Mouse (Mus musculus) mouse trophoblast stem cell (cell line): ENCODE data around the gene Asna1.

ENCODE experiments used
- in situ Hi-C, 2 experiments: fragments of 300-500 bp; cut with MseI, MboI; formaldehyde crosslinking; loops; 2 replicates in 1 of 2; 3 replicates in 1 of 2; pipeline ENCODE4 v1.15.1; 2025

Asna1 gene

GRCm38 (mm10) chr8:85035165-85035727 is 10.2 kb upstream of the Asna1 start:
- in situ Hi-C loops, result no loop called here

GRCm38 (mm10) chr8:85034764-85035163 is 9.7 kb upstream of the Asna1 start:
- in situ Hi-C loops, result no loop called here

GRCm38 (mm10) chr8:85033867-85034266 is 8.8 kb upstream of the Asna1 start:
- in situ Hi-C loops, result no loop called here

GRCm38 (mm10) chr8:85032622-85033311 is 7.7 kb upstream of the Asna1 start:
- in situ Hi-C loops, result no loop called here

GRCm38 (mm10) chr8:85029271-85029670 is 4.2 kb upstream of the Asna1 start:
- in situ Hi-C loops, result no loop called here

- in situ Hi-C loops, result no loop called here
Measured at GRCm38 (mm10) chr8:85027922-85028321, 2.8 kb upstream of the Asna1 start.

GRCm38 (mm10) chr8:85027516-85027855 is 2.4 kb upstream of the Asna1 start:
- in situ Hi-C loops, result no loop called here

GRCm38 (mm10) chr8:85026670-85027515 is 1.8 kb upstream of the Asna1 start, which contains the start of gene Trir:
Gene Trir (plus strand): TSS chr8:85026823.
- in situ Hi-C loops, result no loop called here

- in situ Hi-C loops, result no loop called here
Measured at GRCm38 (mm10) chr8:85023846-85024245, 1.2 kb downstream of the Asna1 start.

- in situ Hi-C loops, result no loop called here
Measured at GRCm38 (mm10) chr8:85021514-85022055, 3.5 kb downstream of the Asna1 start.

- in situ Hi-C loops, result no loop called here
Measured at GRCm38 (mm10) chr8:85017209-85017608, 7.9 kb downstream of the Asna1 start.

- in situ Hi-C loops, result no loop called here
Measured at GRCm38 (mm10) chr8:85016724-85017123, 8.4 kb downstream of the Asna1 start.

- in situ Hi-C loops, result no loop called here
Measured at GRCm38 (mm10) chr8:85014431-85014830, 10.7 kb downstream of the Asna1 start, which contains the start of gene Best2. Gene Best2 (minus strand): TSS chr8:85014531.

- in situ Hi-C loops, result no loop called here
Measured at GRCm38 (mm10) chr8:85013230-85013840, 11.7 kb downstream of the Asna1 start.

- in situ Hi-C loops, result no loop called here
Measured at GRCm38 (mm10) chr8:85011242-85011641, 13.8 kb downstream of the Asna1 start.

- in situ Hi-C loops, result no loop called here
Measured at GRCm38 (mm10) chr8:85007686-85008085, 17.4 kb downstream of the Asna1 start.

- in situ Hi-C loops, result no loop called here
Measured at GRCm38 (mm10) chr8:84997649-84998295, 27.3 kb downstream of the Asna1 start.

- in situ Hi-C loops, result no loop called here
Measured at GRCm38 (mm10) chr8:84996978-84997377, 28.1 kb downstream of the Asna1 start.

GRCm38 (mm10) chr8:84995680-84996079 is 29.4 kb downstream of the Asna1 start:
- in situ Hi-C loops, result no loop called here

GRCm38 (mm10) chr8:84994375-84994774 is 30.7 kb downstream of the Asna1 start:
- in situ Hi-C loops, result no loop called here

- in situ Hi-C loops, result no loop called here
Measured at GRCm38 (mm10) chr8:84990836-84991235, 34.2 kb downstream of the Asna1 start.
